18 mouse cellular contexts compared by ENCODE assay signal in genomic region chr14:76217571-76218256, GRCm38 (mm10).
A peak's percentile ranks its signal among the peaks of the same experiment; 100 is the strongest.
DNase-seq lines count a peak whose midpoint lies in the region; ATAC-seq and TF ChIP-seq lines count a peak whose summit lies in the region.
"Had no signal": no experiment of that assay in that cellular context is flagged by ENCODE, and none has a peak within 500 bp of the region (broad histone marks: within the 10 kb centered on the region; RNA-seq: fewer than 3 reads in every experiment).

No protein-coding gene starts in this region.

- H3K4me1 ChIP-seq in kidney, adult 2 months (ENCODE audit: control insufficient read depth, insufficient read depth, low read length), result no peaks in the 10 kb centered on the region
- H3K4me1 ChIP-seq in intestine, embryonic 16.5 days (ENCODE audit: control insufficient read depth, insufficient read depth, low read length), result peaks cover 17% of the 10 kb centered on the region
- peaks cover 5% of the 10 kb centered on the region; the same call in 1 of the 2 replicates for H3K4me1 ChIP-seq in stomach, postnatal 0 days (replicated peaks; ENCODE audit: control insufficient read depth, insufficient read depth)
- H3K4me1 ChIP-seq in neural tube, embryonic 15.5 days, result peaks cover 6% of the 10 kb centered on the region; the same call in 1 of the 2 replicates
- H3K4me1 ChIP-seq: embryonic facial prominence, embryonic 15.5 days had no signal

- no peak overlapping the region for H3K27ac ChIP-seq in kidney, adult 2 months (ENCODE audit: insufficient read depth, low read depth, low read length)
- H3K27ac ChIP-seq in intestine, embryonic 16.5 days (ENCODE audit: low read length), result peak overlapping the region; percentile 55
- H3K27ac ChIP-seq in stomach, postnatal 0 days (replicated peaks), result peak overlapping the region; percentile 42
- H3K27ac ChIP-seq in neural tube, embryonic 15.5 days (replicated peaks), result no peak overlapping the region
- H3K27ac ChIP-seq: embryonic facial prominence, embryonic 15.5 days; forebrain, embryonic 12.5 days; hindbrain, postnatal 0 days; liver, embryonic 12.5 days; midbrain, embryonic 15.5 days had no signal

- peak; percentile 94 for ATAC-seq in intestine, embryonic 16.5 days
- peak; percentile 83 for ATAC-seq in stomach, postnatal 0 days (ENCODE audit: low FRiP score, low TSS enrichment)
- no peak for ATAC-seq in megakaryocyte, adult 5-6 weeks (ENCODE audit: poor library complexity, severe bottlenecking)
- no peak for ATAC-seq in neural tube, embryonic 15.5 days (ENCODE audit: low FRiP score)
- ATAC-seq: hindbrain, postnatal 0 days; liver, embryonic 12.5 days; midbrain, embryonic 15.5 days had no signal

- no peak overlapping the region for H3K9ac ChIP-seq in intestine, embryonic 16.5 days (ENCODE audit: low read depth, low read length)
- no peak overlapping the region for H3K9ac ChIP-seq in stomach, postnatal 0 days (ENCODE audit: low read length)
- H3K9ac ChIP-seq in neural tube, embryonic 15.5 days (replicated peaks), result no peak overlapping the region
- H3K9ac ChIP-seq: embryonic facial prominence, embryonic 15.5 days; forebrain, embryonic 12.5 days; liver, embryonic 12.5 days; midbrain, embryonic 15.5 days had no signal

- H3K36me3 ChIP-seq in kidney, adult 2 months (ENCODE audit: control insufficient read depth, insufficient read depth, low read length), result no peaks in the 10 kb centered on the region
- no peaks in the 10 kb centered on the region for H3K36me3 ChIP-seq in intestine, embryonic 16.5 days (ENCODE audit: control insufficient read depth, insufficient read depth, low read length)
- no peaks in the 10 kb centered on the region for H3K36me3 ChIP-seq in stomach, postnatal 0 days (ENCODE audit: control insufficient read depth, insufficient read depth, low read length)
- no peaks in the 10 kb centered on the region for H3K36me3 ChIP-seq in neural tube, embryonic 15.5 days
- H3K36me3 ChIP-seq: embryonic facial prominence, embryonic 15.5 days; forebrain, embryonic 12.5 days; liver, embryonic 12.5 days; midbrain, embryonic 15.5 days had no signal

- H3K27me3 ChIP-seq in kidney, adult 2 months (replicated peaks; ENCODE audit: control insufficient read depth, insufficient read depth, low read length), result no peaks in the 10 kb centered on the region
- no peaks in the 10 kb centered on the region for H3K27me3 ChIP-seq in intestine, embryonic 16.5 days (replicated peaks; ENCODE audit: control insufficient read depth, insufficient read depth, low read length)
- no peaks in the 10 kb centered on the region for H3K27me3 ChIP-seq in stomach, postnatal 0 days (ENCODE audit: control insufficient read depth, insufficient read depth, low read length)
- no peaks in the 10 kb centered on the region for H3K27me3 ChIP-seq in neural tube, embryonic 15.5 days (replicated peaks)
- H3K27me3 ChIP-seq: embryonic facial prominence, embryonic 15.5 days; liver, embryonic 12.5 days; midbrain, embryonic 15.5 days had no signal

- TF ChIP-seq CTCF in kidney, adult 2 months (conservative IDR thresholded peaks at IDR 0.05; ENCODE audit: insufficient read depth, insufficient read length, low read depth, low read length), result no peak
- TF ChIP-seq CTCF in stomach, postnatal 0 days (IDR thresholded peaks at IDR 0.05; ENCODE audit: low read depth), result no peak

- no peak overlapping the region for H3K4me3 ChIP-seq in kidney, adult 2 months (ENCODE audit: insufficient read depth, low read depth, low read length)
- H3K4me3 ChIP-seq in intestine, embryonic 16.5 days (ENCODE audit: low read length), result no peak overlapping the region
- no peak overlapping the region for H3K4me3 ChIP-seq in stomach, postnatal 0 days (ENCODE audit: low read depth, low read length)
- H3K4me3 ChIP-seq in neural tube, embryonic 15.5 days (replicated peaks), result no peak overlapping the region
- H3K4me3 ChIP-seq: embryonic facial prominence, embryonic 15.5 days; forebrain, embryonic 12.5 days; liver, embryonic 12.5 days; midbrain, embryonic 15.5 days had no signal

- no peaks in the 10 kb centered on the region for H3K9me3 ChIP-seq in intestine, embryonic 16.5 days (ENCODE audit: control insufficient read depth, low read length)
- H3K9me3 ChIP-seq in stomach, postnatal 0 days (ENCODE audit: control insufficient read depth, low read length), result no peaks in the 10 kb centered on the region
- H3K9me3 ChIP-seq in neural tube, embryonic 15.5 days (replicated peaks), result no peaks in the 10 kb centered on the region
- H3K9me3 ChIP-seq: midbrain, embryonic 15.5 days had no signal

- 82% methylated on average over 8 of the region's 8 CpGs for WGBS in kidney, adult 2 months
- 63% methylated on average over 8 of the region's 8 CpGs for WGBS in intestine, embryonic 16.5 days
- 65% methylated on average over 8 of the region's 8 CpGs for whole genome bisulfite sequencing in stomach, postnatal 0 days
- WGBS in neural tube, embryonic 15.5 days, result 92% methylated on average over 8 of the region's 8 CpGs

- TF ChIP-seq EP300 in stomach, postnatal 0 days (optimal IDR thresholded peaks at IDR 0.05), result peak; percentile 64

- DNase-seq in kidney, adult 2 months, result peak; percentile 18
- no peak for DNase-seq in kidney, postnatal 14 days
- DNase-seq in urinary bladder, postnatal 14 days (ENCODE audit: low spot score), result peak; percentile 67
- no peak for DNase-seq in urinary bladder, postnatal 10 days (ENCODE audit: low spot score)
- DNase-seq in stomach, postnatal 0 days (ENCODE audit: low spot score), result peak; percentile 88
- DNase-seq: cerebellum, adult 18-20 months; heart, postnatal 14 days; kidney, postnatal 4 days; layer of hippocampus, postnatal 36 days; left cerebral cortex, postnatal 4 days had no signal

- H3K4me2 ChIP-seq in intestine, embryonic 16.5 days (ENCODE audit: low read depth, low read length), result 0 out of 2 replicates have a peak overlapping the region, but pooled peaks have one; percentile 17
- no peak overlapping the region for H3K4me2 ChIP-seq in stomach, postnatal 0 days (replicated peaks; ENCODE audit: low read depth)
- no peak overlapping the region for H3K4me2 ChIP-seq in neural tube, embryonic 15.5 days
- H3K4me2 ChIP-seq: embryonic facial prominence, embryonic 15.5 days; forebrain, embryonic 12.5 days; midbrain, embryonic 15.5 days had no signal

- TF ChIP-seq POLR2A in kidney, adult 2 months (IDR thresholded peaks at IDR 0.05; ENCODE audit: low read depth, low read length), result no peak

Comparison
In these comparisons a context has a peak if more than half of its experiments do, and no peak if none do; other contexts are left out.
1. DNase-seq: peak in kidney, adult 2 months (single experiment), urinary bladder, postnatal 14 days (single experiment) and stomach, postnatal 0 days (single experiment); none in kidney, postnatal 14 days (single experiment) and urinary bladder, postnatal 10 days (single experiment).
2. H3K27ac ChIP-seq: peak in intestine, embryonic 16.5 days (single experiment) and stomach, postnatal 0 days (single experiment); none in kidney, adult 2 months (single experiment) and neural tube, embryonic 15.5 days (single experiment).
3. ATAC-seq: peak in intestine, embryonic 16.5 days (single experiment) and stomach, postnatal 0 days (single experiment); none in megakaryocyte, adult 5-6 weeks (single experiment) and neural tube, embryonic 15.5 days (single experiment).